Comparison of ENCODE assay signal across 11 mouse cellular contexts in genomic region chr2:28797490-28798106, GRCm38 (mm10). TPM values are rescaled to one million over a fixed set of nuclear protein-coding genes. Genes with fewer than 3 reads are reported as not detected.
DNase-seq lines count a peak whose midpoint lies in the region; ATAC-seq lines count a peak whose summit lies in the region.
"Had no signal": no experiment of that assay in that cellular context is flagged by ENCODE, and none has a peak within 500 bp of the region (broad histone marks: within the 10 kb centered on the region; RNA-seq: fewer than 3 reads in every experiment).

No protein-coding gene starts in this region.

- no peaks in the 10 kb centered on the region for H3K9me3 ChIP-seq in neural tube, embryonic 11.5 days (ENCODE audit: control insufficient read depth, low read length)
- H3K9me3 ChIP-seq in forebrain, embryonic 15.5 days, result no peaks in the 10 kb centered on the region
- H3K9me3 ChIP-seq in limb, embryonic 12.5 days, result peaks cover 4% of the 10 kb centered on the region

- 47% methylated on average over 18 of the region's 18 CpGs for WGBS in neural tube, embryonic 11.5 days
- WGBS in forebrain, embryonic 15.5 days, result 6% methylated on average over 18 of the region's 18 CpGs
- 17% methylated on average over 18 of the region's 18 CpGs for WGBS in limb, embryonic 12.5 days

- DNase-seq in neural tube, embryonic 11.5 days (ENCODE audit: low spot score), result no peak
- DNase-seq in neural tube, embryonic 10.5 days (ENCODE audit: extremely low spot score, low spot score), result no peak
- DNase-seq in retina, postnatal 1 day, result peak; percentile 72
- DNase-seq in spleen, postnatal 10 days (ENCODE audit: low spot score in 2 of 2), result no peak
- no peak for DNase-seq in ovary, postnatal 14 days (ENCODE audit: low spot score)
- DNase-seq: heart, adult 2 months; kidney, adult 18-20 months; layer of hippocampus, adult 9-11 months; lung, postnatal 36 days had no signal

- no peak overlapping the region for H3K4me3 ChIP-seq in neural tube, embryonic 11.5 days (ENCODE audit: low read depth, low read length)
- H3K4me3 ChIP-seq in forebrain, embryonic 15.5 days, result no peak overlapping the region
- H3K4me3 ChIP-seq in limb, embryonic 12.5 days (replicated peaks), result no peak overlapping the region
- H3K4me3 ChIP-seq: heart, adult 2 months had no signal

- no peak overlapping the region for H3K4me2 ChIP-seq in neural tube, embryonic 11.5 days (ENCODE audit: low read depth)
- peak overlapping the region; percentile 7; the same call in 1 of the 2 replicates for H3K4me2 ChIP-seq in forebrain, embryonic 15.5 days (replicated peaks)
- H3K4me2 ChIP-seq in limb, embryonic 12.5 days, result peak overlapping the region; percentile 24

- no peak for ATAC-seq in neural tube, embryonic 11.5 days (ENCODE audit: insufficient read depth, low FRiP score, low TSS enrichment)
- peak; percentile 91 for ATAC-seq in forebrain, embryonic 15.5 days (replicated peaks)
- no peak for ATAC-seq in limb, embryonic 12.5 days (ENCODE audit: insufficient number of reproducible peaks, insufficient read depth, low FRiP score, low TSS enrichment, low read depth)

- H3K27me3 ChIP-seq in neural tube, embryonic 11.5 days (ENCODE audit: control insufficient read depth, insufficient read depth, low read length), result no peaks in the 10 kb centered on the region
- H3K27me3 ChIP-seq in forebrain, embryonic 15.5 days, result peaks cover 13% of the 10 kb centered on the region; the same call in 1 of the 2 replicates
- H3K27me3 ChIP-seq in limb, embryonic 12.5 days, result peaks cover 53% of the 10 kb centered on the region

- no peak overlapping the region for H3K9ac ChIP-seq in neural tube, embryonic 11.5 days (ENCODE audit: low read length)
- no peak overlapping the region for H3K9ac ChIP-seq in forebrain, embryonic 15.5 days (replicated peaks)
- no peak overlapping the region for H3K9ac ChIP-seq in limb, embryonic 12.5 days (replicated peaks)

- H3K4me1 ChIP-seq in neural tube, embryonic 11.5 days (ENCODE audit: control insufficient read depth, insufficient read depth, low read length), result no peaks in the 10 kb centered on the region
- H3K4me1 ChIP-seq in forebrain, embryonic 15.5 days, result peaks cover 37% of the 10 kb centered on the region
- H3K4me1 ChIP-seq in limb, embryonic 12.5 days (replicated peaks), result peaks cover 40% of the 10 kb centered on the region

- H3K27ac ChIP-seq in neural tube, embryonic 11.5 days (ENCODE audit: low read depth, low read length), result 0 out of 2 replicates have a peak overlapping the region, but pooled peaks have one; percentile 20
- peak overlapping the region; percentile 83 for H3K27ac ChIP-seq in forebrain, embryonic 15.5 days (replicated peaks)
- H3K27ac ChIP-seq in limb, embryonic 12.5 days, result no peak overlapping the region
- H3K27ac ChIP-seq: heart, adult 2 months had no signal

- no peaks in the 10 kb centered on the region for H3K36me3 ChIP-seq in neural tube, embryonic 11.5 days (ENCODE audit: control insufficient read depth, insufficient read depth, low read length)
- H3K36me3 ChIP-seq in forebrain, embryonic 15.5 days, result no peaks in the 10 kb centered on the region
- H3K36me3 ChIP-seq in limb, embryonic 12.5 days, result no peaks in the 10 kb centered on the region

RNA-seq across cellular contexts. Expression of gene Gtf3c4, which starts 42.6 kb away (rescaled TPM):
- 35.9 and 38.7 TPM in 2 replicates for polyA plus RNA-seq in neural tube, embryonic 11.5 days (2014; fragmentation: Nextera tagmentation; extraction: Ambion mirVana)
- polyA plus RNA-seq in forebrain, embryonic 15.5 days (2015; fragmentation: Nextera tagmentation; extraction: Ambion mirVana), result 21.8 and 23.1 TPM in 2 replicates
- polyA plus RNA-seq in limb, embryonic 12.5 days (2016; fragmentation: Nextera tagmentation; extraction: Ambion mirVana), result 29.2 and 30.5 TPM in 2 replicates

RNA-seq across cellular contexts. Expression of gene Ddx31, which starts 42.6 kb away (rescaled TPM):
- 20.5 and 20.6 TPM in 2 replicates for polyA plus RNA-seq in neural tube, embryonic 11.5 days (2014; fragmentation: Nextera tagmentation; extraction: Ambion mirVana)
- 17.2 and 17.3 TPM in 2 replicates for polyA plus RNA-seq in forebrain, embryonic 15.5 days (2015; fragmentation: Nextera tagmentation; extraction: Ambion mirVana)
- 18.5 and 20.2 TPM in 2 replicates for polyA plus RNA-seq in limb, embryonic 12.5 days (2016; fragmentation: Nextera tagmentation; extraction: Ambion mirVana)
